Mouse (Mus musculus): ENCODE measurements around the gene Marcksl1. TPM values are rescaled to one million over a fixed set of nuclear protein-coding genes. Genes with fewer than 3 reads are reported as not detected.

Gene Marcksl1
- total and polyA plus RNA-seq, 3 experiments = 25.3 to 62.7 TPM; not detected in 1

- H3K27ac ChIP-seq (ENCODE audit: control insufficient read depth, low read depth, low read length) = no peak overlapping the region
- peaks cover 8 to 14% of the 10 kb centered on the region in 2 experiments for H3K4me1 ChIP-seq (ENCODE audit: control insufficient read depth in 1 of 2, insufficient read depth in 2 of 2, low read length in 2 of 2)
- peak; percentile 69 for DNase-seq (ENCODE audit: low read depth, low spot score)
- H3K36me3 ChIP-seq (ENCODE audit: control insufficient read depth in 1 of 2, insufficient read depth in 2 of 2, low read length in 2 of 2) = peaks cover 0 to 17% of the 10 kb centered on the region in 2 experiments; a peak in 2 of 4 replicates
- H3K9ac ChIP-seq (ENCODE audit: control insufficient read depth, low read depth, low read length, poor library complexity, severe bottlenecking) = no peak overlapping the region
- no peaks in the 10 kb centered on the region for H3K27me3 ChIP-seq (ENCODE audit: control insufficient read depth in 1 of 2, insufficient read depth in 2 of 2, low read length in 2 of 2)
- no peak overlapping the region for H3K4me3 ChIP-seq (ENCODE audit: control insufficient read depth in 1 of 2, insufficient read depth in 1 of 2, low read depth in 2 of 2, low read length in 2 of 2)
- TF ChIP-seq POLR2AphosphoS5 (IDR thresholded peaks at IDR 0.05; ENCODE audit: borderline replicate concordance, low read depth, low read length) (no peak), ZKSCAN1 (IDR thresholded peaks at IDR 0.05; ENCODE audit: low read depth, low read length) (no peak), GABPA (IDR thresholded peaks at IDR 0.05; ENCODE audit: low read depth, low read length) (no peak), RAD21 (IDR thresholded peaks at IDR 0.05; ENCODE audit: low read depth, low read length) (peak; percentile 40), ZNF384 (IDR thresholded peaks at IDR 0.05; ENCODE audit: low read depth, low read length) (0 out of 2 replicates have a peak, but pooled peaks have one; percentile 41), POLR2A (IDR thresholded peaks at IDR 0.05; ENCODE audit: control insufficient read depth in 1 of 2, insufficient read depth in 1 of 2, low read depth in 1 of 2, low read length in 2 of 2, poor library complexity in 1 of 2) (no peak), MEF2A (IDR thresholded peaks at IDR 0.05; ENCODE audit: extremely low read depth, insufficient replicate concordance, low read depth, low read length, poor library complexity, severe bottlenecking) (no peak), ZC3H11A (IDR thresholded peaks at IDR 0.05; ENCODE audit: low read depth, low read length) (0 out of 2 replicates have a peak, but pooled peaks have one; percentile 17), USF2 (IDR thresholded peaks at IDR 0.05; ENCODE audit: borderline replicate concordance in 1 of 2, insufficient read depth in 1 of 2, low read depth in 1 of 2, low read length in 2 of 2) (no peak), RCOR1 (IDR thresholded peaks at IDR 0.05; ENCODE audit: low read depth, low read length) (no peak), POLR2AphosphoS2 (IDR thresholded peaks at IDR 0.05; ENCODE audit: low read length) (no peak), KAT2A (conservative IDR thresholded peaks at IDR 0.05; ENCODE audit: low read depth, low read length) (no peak), SMC3 (IDR thresholded peaks at IDR 0.05; ENCODE audit: low read depth, low read length) (peak; percentile 47), NELFE (IDR thresholded peaks at IDR 0.05; ENCODE audit: low read depth, low read length) (no peak), CTCF (IDR thresholded peaks at IDR 0.05 in 2 of 3, conservative IDR thresholded peaks at IDR 0.05 in 1 of 3; ENCODE audit: control insufficient read depth in 1 of 3, insufficient read depth in 1 of 3, low read depth in 2 of 3, low read length in 3 of 3, poor library complexity in 1 of 3, severe bottlenecking in 1 of 3) (peak; percentile 36 to 69 (median 63)), SIN3A (IDR thresholded peaks at IDR 0.05; ENCODE audit: low read length) (no peak)
- no peaks in the 10 kb centered on the region for H3K79me2 ChIP-seq (ENCODE audit: control insufficient read depth, insufficient read depth, low read length, poor library complexity)
- no peaks in the 10 kb centered on the region for H3K9me3 ChIP-seq (replicated peaks; ENCODE audit: insufficient read depth, low read length)
Observed at GRCm38 (mm10) chr4:129549306-129549705, 35.9 kb downstream of the Marcksl1 start.

- no peak for DNase-seq (ENCODE audit: low read depth, low spot score)
- Histone ChIP-seq H3K9me3 (replicated peaks; ENCODE audit: insufficient read depth, low read length) (no peaks in the 10 kb centered on the region), H3K79me2 (ENCODE audit: control insufficient read depth, insufficient read depth, low read length, poor library complexity) (no peaks in the 10 kb centered on the region), H3K27me3 (ENCODE audit: control insufficient read depth in 1 of 2, insufficient read depth in 2 of 2, low read length in 2 of 2) (no peaks in the 10 kb centered on the region), H3K4me3 (ENCODE audit: control insufficient read depth in 1 of 2, insufficient read depth in 1 of 2, low read depth in 2 of 2, low read length in 2 of 2) (no peak overlapping the region), H3K27ac (ENCODE audit: control insufficient read depth, low read depth, low read length) (no peak overlapping the region), H3K9ac (ENCODE audit: control insufficient read depth, low read depth, low read length, poor library complexity, severe bottlenecking) (no peak overlapping the region), H3K36me3 (ENCODE audit: control insufficient read depth in 1 of 2, insufficient read depth in 2 of 2, low read length in 2 of 2) (peaks cover 0 to 19% of the 10 kb centered on the region in 2 experiments; a peak in 2 of 4 replicates), H3K4me1 (ENCODE audit: control insufficient read depth in 1 of 2, insufficient read depth in 2 of 2, low read length in 2 of 2) (peaks cover 8 to 18% of the 10 kb centered on the region in 2 experiments)
- TF ChIP-seq UBTF (IDR thresholded peaks at IDR 0.05; ENCODE audit: borderline replicate concordance, insufficient read depth, low read depth, low read length) (no peak), NRF1 (IDR thresholded peaks at IDR 0.05; ENCODE audit: insufficient read depth, low read depth, low read length, poor library complexity, severe bottlenecking) (no peak), ETS1 (IDR thresholded peaks at IDR 0.05; ENCODE audit: low read depth, low read length) (no peak), POLR2A (IDR thresholded peaks at IDR 0.05; ENCODE audit: control insufficient read depth in 1 of 2, insufficient read depth in 1 of 2, low read depth in 1 of 2, low read length in 2 of 2, poor library complexity in 1 of 2) (no peak), CTCF (IDR thresholded peaks at IDR 0.05 in 2 of 3, conservative IDR thresholded peaks at IDR 0.05 in 1 of 3; ENCODE audit: control insufficient read depth in 1 of 3, insufficient read depth in 1 of 3, low read depth in 2 of 3, low read length in 3 of 3, poor library complexity in 1 of 3, severe bottlenecking in 1 of 3) (no peak), BHLHE40 (IDR thresholded peaks at IDR 0.05; ENCODE audit: borderline replicate concordance, low read depth, low read length) (no peak), POLR2AphosphoS5 (IDR thresholded peaks at IDR 0.05; ENCODE audit: borderline replicate concordance, low read depth, low read length) (no peak), ZMIZ1 (IDR thresholded peaks at IDR 0.05; ENCODE audit: low read depth, low read length) (no peak), USF1 (IDR thresholded peaks at IDR 0.05; ENCODE audit: low read depth, low read length) (no peak), TAL1 (IDR thresholded peaks at IDR 0.05; ENCODE audit: low read length) (no peak), MEF2A (IDR thresholded peaks at IDR 0.05; ENCODE audit: extremely low read depth, insufficient replicate concordance, low read depth, low read length, poor library complexity, severe bottlenecking) (no peak), TCF12 (IDR thresholded peaks at IDR 0.05; ENCODE audit: low read depth, low read length) (no peak), ZKSCAN1 (IDR thresholded peaks at IDR 0.05; ENCODE audit: low read depth, low read length) (no peak), ELF1 (IDR thresholded peaks at IDR 0.05; ENCODE audit: low read depth, low read length) (no peak), KAT2A (conservative IDR thresholded peaks at IDR 0.05; ENCODE audit: low read depth, low read length) (no peak)
Observed at GRCm38 (mm10) chr4:129550295-129550694, 36.9 kb downstream of the Marcksl1 start.
